Comparison of ENCODE assay signal across 7 mouse cellular contexts in the genomic region with DNA sequence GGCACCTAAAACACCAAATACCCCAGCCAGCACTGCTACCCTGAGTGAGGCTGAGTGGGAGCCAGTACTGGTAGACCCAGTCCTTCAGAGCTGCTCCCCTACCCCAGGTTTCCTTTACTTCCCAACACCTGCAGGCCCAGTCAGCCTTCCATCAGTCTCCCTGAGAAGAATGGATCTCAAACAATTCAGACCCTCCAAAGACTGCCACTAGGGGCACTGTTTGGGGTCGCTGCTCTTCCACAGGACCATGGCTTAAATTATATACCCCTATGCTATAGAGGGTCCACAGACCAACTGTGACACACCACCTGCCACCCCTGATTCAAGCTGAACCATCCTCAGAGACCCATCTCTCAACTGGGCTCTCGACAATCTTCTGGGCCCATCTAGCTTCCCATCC. TPM values are rescaled to one million over a fixed set of nuclear protein-coding genes. Genes with fewer than 3 reads are reported as not detected.
DNase-seq lines count a peak whose midpoint lies in the region; ATAC-seq and TF ChIP-seq lines count a peak whose summit lies in the region.

No protein-coding gene starts in this region.

- no peaks in the 10 kb centered on the region for H3K9me3 ChIP-seq in forebrain, embryonic 15.5 days

- H3K4me2 ChIP-seq in forebrain, embryonic 15.5 days (replicated peaks): 0 out of 2 replicates have a peak overlapping the region, but pooled peaks have one; percentile 17

- WGBS in forebrain, embryonic 15.5 days: 35% methylated on average over 2 of the region's 2 CpGs

- no peak for ATAC-seq in forebrain, embryonic 15.5 days (replicated peaks)
- ATAC-seq in megakaryocyte progenitor cell, adult 5-6 weeks (replicated peaks; ENCODE audit: poor library complexity): peak; percentile 26; the same call in 1 of the 2 replicates

- H3K27ac ChIP-seq in testis, adult 2 months (ENCODE audit: control insufficient read depth, insufficient read depth, low read depth, low read length): no peak overlapping the region
- H3K27ac ChIP-seq in forebrain, embryonic 15.5 days (replicated peaks): no peak overlapping the region

- no peaks in the 10 kb centered on the region for H3K36me3 ChIP-seq in testis, adult 2 months (ENCODE audit: control insufficient read depth, insufficient read depth, low read length)
- peaks cover 3% of the 10 kb centered on the region; the same call in 1 of the 2 replicates for H3K36me3 ChIP-seq in forebrain, embryonic 15.5 days

- no peak overlapping the region for H3K4me3 ChIP-seq in testis, adult 2 months (ENCODE audit: control insufficient read depth, low read depth, low read length)
- H3K4me3 ChIP-seq in forebrain, embryonic 15.5 days: no peak overlapping the region

- TF ChIP-seq CTCF in testis, adult 2 months (IDR thresholded peaks at IDR 0.05; ENCODE audit: control insufficient read depth, insufficient read depth, insufficient replicate concordance, low read depth, low read length): 0 out of 2 replicates have a peak, but pooled peaks have one; percentile 1

- no peak overlapping the region for H3K9ac ChIP-seq in forebrain, embryonic 15.5 days (replicated peaks)

- H3K27me3 ChIP-seq in testis, adult 2 months (ENCODE audit: control insufficient read depth, insufficient read depth, low read length): no peaks in the 10 kb centered on the region
- H3K27me3 ChIP-seq in forebrain, embryonic 15.5 days: no peaks in the 10 kb centered on the region

- no peak for DNase-seq in testis, postnatal 14 days (ENCODE audit: low spot score)
- DNase-seq in adrenal gland, postnatal 10 days: no peak
- no peak for DNase-seq in cerebellum, postnatal 36 days
- no peak for DNase-seq in urinary bladder, adult 18-20 months (ENCODE audit: low spot score in 2 of 2)

- H3K4me1 ChIP-seq in testis, adult 2 months (ENCODE audit: control insufficient read depth, insufficient read depth, low read length): peaks cover 18% of the 10 kb centered on the region
- H3K4me1 ChIP-seq in forebrain, embryonic 15.5 days: peaks cover 55% of the 10 kb centered on the region

- TF ChIP-seq POLR2A in testis, adult 2 months (IDR thresholded peaks at IDR 0.05; ENCODE audit: control insufficient read depth, low read depth, low read length): no peak

RNA-seq across cellular contexts. Expression of gene Ppp1r37, which starts 3.9 kb away (rescaled TPM):
- polyA plus RNA-seq in testis, adult 2 months (2012; rRNA removed): 37.3 and 48.4 TPM in 2 replicates
- 37.8 and 40.5 TPM in 2 replicates for polyA plus RNA-seq in forebrain, embryonic 15.5 days (2015; fragmentation: Nextera tagmentation; extraction: Ambion mirVana)
- total RNA-seq in megakaryocyte progenitor cell, adult 5-6 weeks (2015): 11.0 and 11.7 TPM in 2 replicates
- total RNA-seq in megakaryocyte progenitor cell, adult 5-6 weeks (2017): 13.4 and 18.1 TPM in 2 replicates
- 10 to 100 TPM; 59.2 to 60.8 TPM for total RNA-seq in adrenal gland, postnatal 10 days (2021)

RNA-seq across cellular contexts. Expression of gene Zfp296, which starts 18.1 kb away (rescaled TPM):
- polyA plus RNA-seq in testis, adult 2 months (2012; rRNA removed): 7.0 and 10.5 TPM in 2 replicates
- polyA plus RNA-seq in forebrain, embryonic 15.5 days (2015; fragmentation: Nextera tagmentation; extraction: Ambion mirVana): 0.19 and 0.57 TPM in 2 replicates
- total RNA-seq in megakaryocyte progenitor cell, adult 5-6 weeks (2015): 5.9 and 6.8 TPM in 2 replicates
- 2.8 and 4.4 TPM in 2 replicates for total RNA-seq in megakaryocyte progenitor cell, adult 5-6 weeks (2017)
- under 1 TPM; 0.55 to 0.60 TPM for total RNA-seq in adrenal gland, postnatal 10 days (2021)

RNA-seq across cellular contexts. Expression of gene Gemin7, which starts 18.4 kb away (rescaled TPM):
- polyA plus RNA-seq in testis, adult 2 months (2012; rRNA removed): 64.1 and 68.2 TPM in 2 replicates
- polyA plus RNA-seq in forebrain, embryonic 15.5 days (2015; fragmentation: Nextera tagmentation; extraction: Ambion mirVana): 124 and 127 TPM in 2 replicates
- 65.5 and 73.4 TPM in 2 replicates for total RNA-seq in megakaryocyte progenitor cell, adult 5-6 weeks (2015)
- total RNA-seq in megakaryocyte progenitor cell, adult 5-6 weeks (2017): 33.5 and 36.9 TPM in 2 replicates
- 10 to 100 TPM; 54.7 to 56.2 TPM for total RNA-seq in adrenal gland, postnatal 10 days (2021)

RNA-seq across cellular contexts. Expression of gene Nkpd1, which starts 41.3 kb away (rescaled TPM):
- polyA plus RNA-seq in testis, adult 2 months (2012; rRNA removed): 5.6 and 6.9 TPM in 2 replicates
- polyA plus RNA-seq in forebrain, embryonic 15.5 days (2015; fragmentation: Nextera tagmentation; extraction: Ambion mirVana): 0.66 and 0.75 TPM in 2 replicates
- total RNA-seq in megakaryocyte progenitor cell, adult 5-6 weeks (2015): not detected in 2 replicates
- total RNA-seq in megakaryocyte progenitor cell, adult 5-6 weeks (2017): 0.17 and 0.34 TPM in 2 replicates
- under 1 TPM; 0.18 to 0.21 TPM for total RNA-seq in adrenal gland, postnatal 10 days (2021)

RNA-seq across cellular contexts. Expression of gene Clasrp, which starts 45.3 kb away (rescaled TPM):
- 93.7 and 99.3 TPM in 2 replicates for polyA plus RNA-seq in testis, adult 2 months (2012; rRNA removed)
- 61.3 and 64.9 TPM in 2 replicates for polyA plus RNA-seq in forebrain, embryonic 15.5 days (2015; fragmentation: Nextera tagmentation; extraction: Ambion mirVana)
- total RNA-seq in megakaryocyte progenitor cell, adult 5-6 weeks (2015): 9.6 and 11.7 TPM in 2 replicates
- total RNA-seq in megakaryocyte progenitor cell, adult 5-6 weeks (2017): 30.2 and 32.6 TPM in 2 replicates
- 10 to 100 TPM; 29.6 to 58.3 TPM for total RNA-seq in adrenal gland, postnatal 10 days (2021)
